Mouse (Mus musculus) gastrocnemius, adult 18-20 months (tissue): Measurements from ENCODE around the gene Fpr3. TPM values are rescaled to one million over a fixed set of nuclear protein-coding genes. Genes with fewer than 3 reads are reported as not detected.
"Not testable (repeated sequence)": the region's sequence is repeated elsewhere in the genome, so short reads cannot be mapped to it uniquely, and the experiment has no call there.

Experiments used
- DNase-seq: peaks from one replicate; pipeline ENCODE4 v3.0.0; 2021; ENCODE audit warnings: low spot score
- long read RNA-seq, 2 experiments: library from polyadenylated mRNA; stranded (forward); transcript quantifications; one replicate each; pipeline ENCODE4 v2.0.0; 2021
- total RNA-seq, 2 experiments: library from RNA; stranded (reverse); gene quantifications; 2 replicates each; pipeline ENCODE4 v1.2.3; 2021

Fpr3 gene
- not detected for total RNA-seq
- long read RNA-seq, experiment 1: 0 reads
- long read RNA-seq, experiment 2: 0 reads

DNA sequence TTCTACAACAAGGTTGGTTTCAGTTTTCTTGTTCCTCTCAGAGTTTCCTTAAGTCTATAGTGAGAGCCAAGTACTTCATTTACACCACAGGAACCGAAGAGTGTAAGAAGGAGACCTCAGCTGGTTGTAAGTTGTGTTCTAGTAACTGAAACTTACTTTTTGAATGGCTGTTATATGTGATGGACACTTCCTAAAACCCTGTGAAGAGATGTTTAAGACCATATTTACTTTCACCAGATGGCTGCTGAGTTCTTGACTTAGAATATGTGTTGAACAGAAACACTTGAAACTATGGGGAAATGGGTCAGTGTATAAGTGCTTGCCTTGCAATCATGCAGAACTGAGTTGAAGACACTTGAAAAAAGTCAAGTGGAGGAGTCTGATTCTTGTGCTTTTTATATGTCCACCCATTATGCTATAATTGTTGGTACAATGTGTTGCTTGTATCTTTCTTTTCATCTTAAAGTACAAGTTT is at the start of gene Fpr3, which contains the start of gene Fpr2:
Gene Fpr3, plus strand, starts transcription at position 79 of the 475 bp plus-strand sequence.
Gene Fpr2, plus strand, starts transcription at position 51 of the 475 bp plus-strand sequence.
- no peak for DNase-seq

DNA sequence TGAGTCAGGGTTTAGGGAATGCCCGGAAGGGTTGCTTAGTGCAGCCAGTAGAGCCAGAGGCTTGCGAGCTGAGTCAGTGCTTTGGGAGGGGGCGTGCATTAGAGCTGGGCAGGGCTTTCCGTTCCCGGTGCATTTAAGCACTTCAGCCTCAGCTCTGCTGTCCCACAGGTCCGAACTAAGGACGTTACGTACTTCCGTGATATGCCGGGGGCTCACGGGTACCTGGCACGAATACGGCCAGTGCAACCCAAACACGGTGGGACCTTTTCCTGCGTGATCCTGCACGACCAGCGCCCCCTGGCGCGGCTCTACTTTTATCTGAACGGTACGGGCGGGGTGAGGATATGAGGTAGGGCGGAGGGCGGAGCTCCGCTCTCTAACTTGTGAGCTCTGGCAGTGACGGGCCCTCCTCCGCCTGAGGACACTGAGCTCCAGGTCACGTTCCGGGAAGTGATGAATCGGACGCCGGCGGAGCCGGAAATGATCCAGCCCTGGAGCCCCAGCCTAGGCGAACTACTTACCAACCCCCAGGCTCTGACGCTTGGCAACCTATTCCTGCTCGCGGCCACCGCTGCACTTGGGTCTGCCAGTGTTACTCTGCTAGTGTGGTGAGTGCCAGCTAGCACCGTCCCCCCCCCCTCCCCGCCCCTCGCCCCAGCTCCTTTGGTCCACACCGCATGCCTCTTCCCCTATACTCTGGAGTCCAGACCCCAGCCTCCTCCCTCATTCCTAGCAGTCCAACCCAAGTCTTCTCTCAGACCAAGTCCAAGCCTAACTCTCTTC is 49.5 kb upstream of the Fpr3 start:
- DNase-seq: peak; percentile 96

- no peak for DNase-seq
Measured at GRCm38 (mm10) chr17:17839276-17839675, 48.4 kb upstream of the Fpr3 start.

GRCm38 (mm10) chr17:17840796-17841195 is 46.9 kb upstream of the Fpr3 start:
- DNase-seq: no peak

DNA sequence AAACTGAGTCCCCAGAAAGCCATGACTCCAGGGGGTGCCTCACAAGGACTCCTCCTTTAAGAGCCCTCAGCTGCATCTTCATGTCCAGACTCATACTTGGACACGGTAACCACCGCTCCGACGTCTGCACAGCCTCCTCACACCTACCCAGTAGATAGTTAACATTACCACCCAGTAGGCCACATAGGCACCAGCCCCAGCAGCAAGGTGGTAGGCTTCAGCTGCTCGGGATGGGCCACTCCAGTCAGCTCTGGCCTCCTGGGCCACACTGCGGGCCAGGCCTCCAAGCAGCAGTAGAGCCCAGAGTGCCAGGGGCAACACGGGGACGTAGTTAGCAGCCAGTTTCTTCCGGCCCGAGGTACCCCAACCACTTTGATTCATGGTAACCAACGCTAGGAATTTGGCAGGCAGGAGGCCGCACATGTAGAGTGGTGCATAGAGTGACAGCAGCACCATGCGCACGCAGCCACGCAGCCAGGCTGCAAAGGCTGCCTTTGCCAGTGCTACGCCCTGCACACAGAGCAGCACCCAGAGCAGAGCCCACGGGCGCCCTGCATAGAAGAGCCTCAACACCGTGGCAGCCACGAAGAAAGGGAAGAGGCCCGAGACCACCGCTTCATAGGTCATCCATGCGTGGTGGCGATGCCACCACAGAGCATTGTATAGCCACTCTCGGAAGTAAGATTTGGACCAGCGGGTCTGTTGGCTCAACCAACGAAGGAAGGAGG is 44.0 kb upstream of the Fpr3 start:
- DNase-seq: no peak

DNA sequence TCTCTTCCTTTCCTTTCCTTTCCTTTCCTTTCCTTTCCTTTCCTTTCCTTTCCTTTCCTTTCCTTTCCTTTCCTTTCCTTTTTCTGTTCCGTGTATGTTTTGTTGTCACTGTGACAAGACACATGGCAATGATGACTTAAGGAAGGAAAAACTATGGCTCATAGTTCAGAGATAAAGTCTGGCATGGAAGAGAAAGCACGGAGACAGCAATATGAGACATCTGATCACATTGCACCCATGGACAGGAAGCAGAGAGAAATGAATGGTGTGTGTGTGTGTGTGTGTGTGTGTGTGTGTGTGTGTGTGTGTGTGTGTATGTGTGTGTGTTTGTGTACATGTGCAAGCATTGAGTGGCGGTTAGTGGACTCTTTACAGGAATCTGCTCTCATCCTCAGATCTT is 43.0 kb upstream of the Fpr3 start:
- not testable (repeated sequence) for DNase-seq

DNA sequence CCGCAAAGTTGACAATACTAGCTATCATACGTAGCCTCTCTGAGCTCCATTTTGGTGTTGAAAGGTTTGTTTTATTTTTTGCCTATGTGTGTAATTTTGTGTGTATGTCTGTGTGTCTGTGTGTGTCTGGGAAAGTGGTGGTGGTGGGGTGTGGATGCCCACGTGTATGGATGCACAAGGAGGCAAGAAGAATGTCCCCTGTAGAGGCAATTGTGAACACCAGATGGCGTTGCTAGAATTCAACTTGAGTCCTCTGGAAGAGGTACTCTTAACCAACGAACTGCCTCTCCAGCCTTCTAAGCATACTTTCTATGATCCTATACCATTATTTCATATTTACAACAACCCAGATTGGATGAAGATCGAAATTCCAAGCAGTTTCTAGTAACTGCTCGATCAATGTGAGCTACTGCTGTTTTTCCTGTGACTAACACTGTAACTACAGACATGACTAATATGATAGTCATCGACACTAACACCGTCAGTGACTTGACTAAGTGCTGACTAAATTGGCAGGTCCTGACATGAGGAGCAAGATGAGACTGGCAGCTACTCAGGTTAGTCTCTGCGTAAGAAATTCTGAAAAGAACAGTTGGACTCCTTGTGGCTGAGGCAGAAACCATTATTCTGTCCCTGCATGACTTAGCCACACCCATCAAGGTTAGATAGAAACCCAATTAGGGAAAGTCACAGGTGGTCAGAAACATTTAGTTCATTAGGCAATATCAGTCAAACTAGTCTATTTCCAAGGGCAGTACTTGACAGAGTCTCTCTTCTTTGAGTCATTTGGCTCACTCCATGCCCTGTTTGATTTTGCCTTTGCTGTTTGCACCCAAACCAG is 42.2 kb upstream of the Fpr3 start:
- DNase-seq: peak; percentile 53

GRCm38 (mm10) chr17:17848988-17849387 is 38.7 kb upstream of the Fpr3 start:
- no peak for DNase-seq

DNA sequence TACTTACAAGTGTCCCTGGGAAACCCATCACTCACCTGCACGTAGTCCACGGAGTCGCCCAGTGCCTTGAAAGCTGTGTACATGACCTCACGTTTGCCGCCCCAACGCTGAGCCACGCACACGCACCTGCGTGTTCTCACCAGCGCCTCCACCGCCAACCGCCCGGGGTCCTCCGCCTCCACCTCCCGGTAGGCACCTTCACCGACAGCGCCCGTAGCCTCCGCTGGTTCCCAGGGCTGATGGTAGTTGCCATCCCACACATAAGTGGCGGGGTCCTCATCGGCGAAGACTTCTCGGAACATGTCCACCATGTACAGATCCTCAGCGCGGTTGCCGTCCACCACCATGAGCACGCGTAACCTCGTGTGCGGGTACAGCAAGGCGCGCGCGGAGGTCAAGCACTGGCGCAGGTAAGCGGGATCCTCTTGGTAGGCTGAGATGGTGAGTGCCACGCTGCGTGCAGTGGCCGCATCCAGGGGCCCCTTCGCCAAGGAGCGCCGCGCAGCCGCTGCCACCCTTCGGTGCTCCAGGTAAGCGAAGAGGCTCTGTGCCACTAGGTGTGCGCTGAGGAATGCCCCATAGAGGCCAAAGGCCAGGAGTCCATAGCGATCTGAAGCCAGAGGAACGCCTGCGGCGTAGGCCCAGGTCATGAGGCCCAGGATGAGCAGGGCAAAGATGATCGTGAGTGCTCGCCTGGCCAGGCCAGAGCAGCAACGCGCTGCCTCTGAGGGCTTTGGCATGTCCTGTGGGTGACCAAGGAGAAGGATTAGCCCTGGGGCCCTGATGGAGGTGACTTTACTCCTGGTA is 37.5 kb upstream of the Fpr3 start:
- no peak for DNase-seq

- DNase-seq: no peak
Measured at GRCm38 (mm10) chr17:17855064-17855838, 32.4 kb upstream of the Fpr3 start, which contains the start of gene Has1. Gene Has1, minus strand, starts transcription at chr17:17855205.

DNA sequence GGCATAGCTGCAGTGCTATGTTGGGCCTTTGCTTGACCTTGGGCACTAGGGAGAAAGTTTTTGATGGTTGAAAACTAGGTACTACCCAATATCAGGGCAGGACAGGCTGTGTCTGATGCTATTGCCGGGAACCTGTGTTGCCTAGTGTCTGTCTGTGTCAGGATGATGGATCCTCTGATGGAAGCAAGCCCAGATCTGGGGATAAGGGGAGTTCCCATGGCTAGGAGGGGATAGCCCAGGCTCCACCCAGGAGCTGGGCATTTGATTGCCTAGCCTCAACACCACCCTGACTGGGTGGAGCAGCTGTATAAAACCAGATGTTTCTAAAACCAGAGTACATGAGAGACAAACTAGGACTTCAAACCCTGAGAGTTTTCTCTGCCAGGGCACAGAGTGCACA is 31.0 kb upstream of the Fpr3 start:
- DNase-seq: no peak

DNA sequence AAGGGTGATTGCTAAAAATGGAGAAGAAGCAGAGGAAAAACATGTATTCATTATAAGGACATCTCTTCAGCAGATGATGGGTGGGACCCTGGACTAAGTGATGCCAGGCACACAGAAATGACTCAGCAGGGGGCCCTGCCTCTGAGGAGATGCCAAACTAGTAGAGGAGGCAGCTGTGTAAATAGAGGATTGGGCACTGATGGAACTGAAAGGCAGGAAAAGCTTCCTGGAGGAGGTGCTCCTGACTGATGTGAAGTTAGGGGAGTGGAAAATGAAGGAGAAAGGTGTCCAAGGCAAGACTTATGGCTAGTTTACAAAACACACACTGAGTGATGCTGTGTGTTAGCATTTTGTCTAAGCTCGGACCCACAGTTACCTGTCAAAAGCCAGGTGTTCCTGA is 30.2 kb upstream of the Fpr3 start:
- no peak for DNase-seq

DNA sequence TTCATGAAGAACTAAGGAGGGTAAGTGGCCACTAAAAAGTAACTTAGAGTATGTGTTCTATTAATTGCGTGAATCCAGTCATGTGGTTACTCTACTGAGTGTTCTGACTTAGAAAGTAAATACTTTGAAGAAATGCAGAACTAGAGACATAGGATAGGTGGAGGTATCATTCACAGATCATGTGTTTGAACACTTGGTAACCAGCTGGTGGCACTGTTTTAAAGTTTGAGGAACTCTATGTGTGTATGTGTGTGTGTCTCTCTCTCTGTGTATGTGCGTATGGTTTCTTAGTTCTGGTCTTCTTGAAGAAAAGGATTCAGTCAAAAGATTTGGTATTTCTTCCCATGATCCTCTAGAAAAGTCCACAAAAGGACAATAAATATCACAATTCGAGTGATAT is 27.5 kb upstream of the Fpr3 start:
- DNase-seq: no peak

- peak; percentile 19 for DNase-seq
Measured at GRCm38 (mm10) chr17:17862360-17862759, 25.3 kb upstream of the Fpr3 start.

DNA sequence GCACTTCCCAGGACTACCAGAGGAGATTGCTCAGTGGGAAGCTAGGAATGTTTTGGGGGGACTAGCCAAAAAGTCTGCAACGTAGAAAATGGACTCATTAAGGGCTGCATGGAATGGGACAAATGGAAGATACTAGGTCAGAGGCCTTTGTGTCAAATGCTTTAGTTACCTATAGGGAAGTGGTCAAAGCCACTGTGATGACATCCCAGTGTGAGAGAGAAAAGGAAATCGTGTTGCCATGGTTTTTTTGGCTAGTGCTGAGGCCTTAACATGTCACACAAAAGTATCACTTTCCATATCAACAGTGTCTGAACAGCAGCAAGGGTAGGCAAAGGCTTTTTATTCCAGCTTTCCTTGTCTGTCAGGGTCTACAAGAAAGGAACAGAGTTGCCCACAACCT is 22.5 kb upstream of the Fpr3 start:
- no peak for DNase-seq

GRCm38 (mm10) chr17:17866801-17867469 is 20.7 kb upstream of the Fpr3 start:
- peak; percentile 19 for DNase-seq

DNA sequence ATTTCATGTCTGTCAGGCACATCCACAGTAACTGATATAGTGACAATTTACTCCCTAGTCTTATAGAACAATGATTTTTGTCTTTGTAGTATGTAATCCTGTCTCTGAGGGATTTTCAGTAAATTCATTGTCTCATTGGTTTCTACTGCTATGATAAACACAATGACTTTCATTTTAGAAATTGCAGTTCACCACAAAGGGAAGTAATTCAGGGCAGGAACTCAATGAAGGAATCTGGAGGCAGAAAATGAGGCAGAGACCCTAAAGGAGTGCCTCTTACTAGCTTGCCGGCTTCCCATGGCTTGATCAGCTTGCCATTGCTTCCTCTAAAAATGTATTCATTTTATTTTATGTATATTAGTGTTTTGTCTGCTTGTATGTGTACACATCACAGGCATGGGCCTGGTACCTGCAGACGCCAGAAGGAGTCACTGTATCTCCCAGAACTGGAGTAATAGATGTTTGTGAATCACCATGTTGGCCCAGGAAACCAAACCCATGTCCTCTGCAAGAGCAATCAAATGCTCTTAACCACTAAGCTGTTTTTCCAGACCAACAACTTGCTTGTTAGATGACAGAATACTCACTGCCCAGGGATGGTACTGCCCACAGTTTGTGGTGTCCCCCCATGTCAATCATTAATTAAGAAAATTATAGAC is 16.6 kb upstream of the Fpr3 start:
- no peak for DNase-seq

DNA sequence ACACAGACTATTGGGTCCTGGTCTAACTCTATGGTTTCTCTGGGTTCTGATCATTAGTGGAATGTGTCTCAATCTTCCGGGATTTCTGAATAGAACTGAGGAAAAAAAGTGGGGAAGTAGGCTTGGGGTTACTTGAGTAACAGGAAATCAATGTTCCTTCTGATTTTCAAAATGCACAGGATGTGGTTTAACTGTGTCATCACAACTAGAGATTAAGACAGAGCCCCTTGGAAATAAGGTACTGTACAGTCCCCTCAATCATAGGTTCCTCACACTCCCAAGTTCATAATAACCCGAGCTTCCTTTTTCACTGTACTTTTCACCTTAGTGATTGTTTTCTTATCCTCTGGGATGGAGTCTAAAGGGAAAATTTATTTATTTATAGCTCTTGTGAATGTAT is 16.0 kb upstream of the Fpr3 start:
- DNase-seq: no peak

- no peak for DNase-seq
Measured at GRCm38 (mm10) chr17:17879347-17879746, 8.3 kb upstream of the Fpr3 start.
